Comparison of ENCODE assay signal across 10 mouse cellular contexts in genomic region chr11:97451625-97452024, GRCm38 (mm10). TPM values are rescaled to one million over a fixed set of nuclear protein-coding genes. Genes with fewer than 3 reads are reported as not detected.
DNase-seq lines count a peak whose midpoint lies in the region; ATAC-seq and TF ChIP-seq lines count a peak whose summit lies in the region.
"Had no signal": no experiment of that assay in that cellular context is flagged by ENCODE, and none has a peak within 500 bp of the region (broad histone marks: within the 10 kb centered on the region; RNA-seq: fewer than 3 reads in every experiment).

No protein-coding gene starts in this region.

- 89% methylated on average over 15 of the region's 15 CpGs for WGBS in heart, postnatal 0 days
- WGBS in midbrain, embryonic 14.5 days = 94% methylated on average over 15 of the region's 15 CpGs

- H3K27ac ChIP-seq in cortical plate, adult 2 months (ENCODE audit: insufficient read depth, low read length) = no peak overlapping the region
- H3K27ac ChIP-seq in heart, postnatal 0 days (ENCODE audit: low read depth) = no peak overlapping the region
- H3K27ac ChIP-seq in midbrain, embryonic 14.5 days (replicated peaks; ENCODE audit: low read depth, low read length) = no peak overlapping the region

- no peaks in the 10 kb centered on the region for H3K27me3 ChIP-seq in heart, postnatal 0 days (ENCODE audit: control insufficient read depth, insufficient read depth, low read length)
- H3K27me3 ChIP-seq in midbrain, embryonic 14.5 days (ENCODE audit: control insufficient read depth, insufficient read depth, low read length) = no peaks in the 10 kb centered on the region
- H3K27me3 ChIP-seq: Patski had no signal

- no peak for TF ChIP-seq EP300 in heart, postnatal 0 days (IDR thresholded peaks at IDR 0.05; ENCODE audit: low read depth)

- H3K9ac ChIP-seq in heart, postnatal 0 days (replicated peaks; ENCODE audit: low read depth, low read length) = 0 out of 2 replicates have a peak overlapping the region, but pooled peaks have one; percentile 5
- H3K9ac ChIP-seq in midbrain, embryonic 14.5 days (replicated peaks; ENCODE audit: low read length) = 0 out of 2 replicates have a peak overlapping the region, but pooled peaks have one; percentile 76

- H3K9me3 ChIP-seq in heart, postnatal 0 days (replicated peaks; ENCODE audit: control insufficient read depth, low read length) = no peaks in the 10 kb centered on the region
- H3K9me3 ChIP-seq in midbrain, embryonic 14.5 days (ENCODE audit: control insufficient read depth, low read length) = no peaks in the 10 kb centered on the region

- peaks cover 75% of the 10 kb centered on the region for H3K36me3 ChIP-seq in heart, postnatal 0 days (replicated peaks; ENCODE audit: control insufficient read depth, insufficient read depth, low read length)
- peaks cover 42% of the 10 kb centered on the region for H3K36me3 ChIP-seq in midbrain, embryonic 14.5 days (ENCODE audit: control insufficient read depth, insufficient read depth, low read length)

- ATAC-seq in cerebellum, adult (ENCODE audit: insufficient number of reproducible peaks, low FRiP score, low TSS enrichment) = 0 out of 2 replicates have a peak, but pooled peaks have one; percentile 34
- ATAC-seq in heart, postnatal 0 days (ENCODE audit: insufficient read depth, low read depth) = no peak
- no peak for ATAC-seq in midbrain, embryonic 14.5 days (ENCODE audit: low FRiP score, low TSS enrichment)
- ATAC-seq: Patski had no signal

- H3K4me3 ChIP-seq in cortical plate, adult 2 months (ENCODE audit: insufficient read depth, low read length) = peak overlapping the region; percentile 63
- no peak overlapping the region for H3K4me3 ChIP-seq in heart, postnatal 0 days (ENCODE audit: low read depth, low read length)
- H3K4me3 ChIP-seq in midbrain, embryonic 14.5 days (replicated peaks; ENCODE audit: low read depth, low read length) = peak overlapping the region; percentile 62

- H3K4me2 ChIP-seq in heart, postnatal 0 days (ENCODE audit: low read depth, low read length) = no peak overlapping the region
- H3K4me2 ChIP-seq in midbrain, embryonic 14.5 days (ENCODE audit: low read length) = peak overlapping the region; percentile 95

- no peak for DNase-seq in cerebellum, postnatal 4 days (ENCODE audit: low spot score in 2 of 2)
- DNase-seq in heart, postnatal 0 days (ENCODE audit: low spot score) = no peak
- no peak for DNase-seq in midbrain, embryonic 14.5 days
- DNase-seq in frontal cortex, postnatal 10 days (ENCODE audit: low spot score in 2 of 2) = no peak
- DNase-seq in frontal cortex, adult 2 months (ENCODE audit: extremely low spot score in 1 of 2, low spot score in 1 of 2) = no peak
- DNase-seq in c-Kit-positive CD71-positive TER-119-positive erythroid progenitor cells, embryonic 14.5 days (ENCODE audit: low spot score) = no peak

- no peak for TF ChIP-seq POLR2A in cortical plate, adult 2 months (IDR thresholded peaks at IDR 0.05; ENCODE audit: extremely low read depth, insufficient read depth, low read length)

- H3K4me1 ChIP-seq in cortical plate, adult 2 months (ENCODE audit: control insufficient read depth, insufficient read depth, low read length) = peaks cover 9% of the 10 kb centered on the region; the same call in 1 of the 2 replicates
- H3K4me1 ChIP-seq in heart, postnatal 0 days (ENCODE audit: control insufficient read depth, insufficient read depth) = peaks cover 15% of the 10 kb centered on the region
- peaks cover 27% of the 10 kb centered on the region for H3K4me1 ChIP-seq in midbrain, embryonic 14.5 days (ENCODE audit: control insufficient read depth, insufficient read depth, low read length)

- no peak for TF ChIP-seq CTCF in cortical plate, adult 2 months (IDR thresholded peaks at IDR 0.05; ENCODE audit: extremely low read depth, insufficient read depth, low read length)
- TF ChIP-seq CTCF in heart, postnatal 0 days (IDR thresholded peaks at IDR 0.05; ENCODE audit: low read depth) = no peak

RNA-seq across cellular contexts. Expression of gene Arhgap23, which starts 36.3 kb away (rescaled TPM):
- 70.2 and 71.5 TPM in 2 replicates for polyA plus RNA-seq in cortical plate, adult 2 months (2012; rRNA removed)
- total RNA-seq in heart, postnatal 0 days (2014; rRNA removed; ENCODE audit: low replicate concordance) = 44.0 and 53.5 TPM in 2 replicates
- 3.7 and 3.8 TPM in 2 replicates for polyA plus RNA-seq in heart, postnatal 0 days (2015; fragmentation: Nextera tagmentation; extraction: Ambion mirVana)
- 7.8 and 13.1 TPM in 2 replicates for polyA plus RNA-seq in midbrain, embryonic 14.5 days (2014; fragmentation: Nextera tagmentation; extraction: Ambion mirVana)
- 53.4 and 64.2 TPM in 2 replicates for polyA plus RNA-seq in frontal cortex, adult 2 months (2012; rRNA removed)

RNA-seq across cellular contexts. Expression of gene 4933428G20Rik, which starts 48.5 kb away (rescaled TPM):
- 0.06 TPM in 1 of 2 replicates, not detected in the other for polyA plus RNA-seq in cortical plate, adult 2 months (2012; rRNA removed)
- not detected in 2 replicates for total RNA-seq in heart, postnatal 0 days (2014; rRNA removed; ENCODE audit: low replicate concordance)
- 0.45 TPM in 2 replicates for polyA plus RNA-seq in heart, postnatal 0 days (2015; fragmentation: Nextera tagmentation; extraction: Ambion mirVana)
- polyA plus RNA-seq in midbrain, embryonic 14.5 days (2014; fragmentation: Nextera tagmentation; extraction: Ambion mirVana) = 0.51 TPM in 1 of 2 replicates, not detected in the other
- polyA plus RNA-seq in frontal cortex, adult 2 months (2012; rRNA removed) = 0.13 and 0.24 TPM in 2 replicates
- total RNA-seq: liver, adult 2 months had no signal
- polyA plus RNA-seq: liver, adult 2 months had no signal
